Mouse (Mus musculus): ENCODE results near the gene Mbnl1.

Gene Mbnl1

DNA sequence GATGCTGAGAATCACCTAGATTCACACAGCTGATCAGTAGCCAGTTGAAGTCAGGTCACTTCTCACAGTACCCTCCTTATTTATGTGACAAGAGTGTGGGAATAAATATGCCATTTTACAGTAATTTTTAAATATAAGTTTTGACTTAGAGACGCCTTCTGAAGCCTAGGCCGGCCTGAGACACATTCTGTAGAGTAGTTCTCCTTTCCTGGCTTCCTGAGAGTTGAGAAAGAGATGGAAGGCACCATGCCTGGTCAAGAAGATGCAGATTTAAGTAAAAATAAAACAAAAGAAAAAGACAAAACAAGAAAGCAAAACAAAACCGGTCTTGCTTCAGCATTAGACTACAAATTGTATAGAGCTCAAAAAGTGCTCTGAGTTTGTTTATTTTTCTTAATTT lies 38.6 kb downstream of the Mbnl1 start:
- in situ Hi-C loops (cut with MboI; ENCODE audit: low pct_unique_long_range_greater_than_20kb in 1 of 2, low sequenced_read_pairs in 2 of 2, unreplicated experiment in 1 of 2) = no loop called here

DNA sequence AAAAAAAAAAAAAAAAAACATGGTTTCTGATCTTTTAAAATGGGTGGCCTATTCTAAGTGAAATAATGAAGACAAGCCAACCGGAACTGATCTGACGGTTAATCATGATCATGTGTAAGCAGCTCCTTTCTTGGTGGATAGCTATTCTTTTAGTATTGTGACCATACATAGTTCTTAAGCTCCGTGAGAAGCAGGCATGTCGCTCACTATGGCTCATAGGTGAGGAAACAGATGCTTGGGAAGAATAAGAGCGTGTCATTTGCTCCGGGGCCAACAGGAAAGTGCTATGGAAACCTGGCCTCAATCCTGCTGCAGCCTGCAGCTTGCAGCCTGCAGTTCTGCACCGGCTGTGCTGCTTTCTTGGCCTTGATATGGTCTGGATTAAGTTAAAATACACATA lies 40.7 kb downstream of the Mbnl1 start:
- in situ Hi-C loops (cut with MboI; ENCODE audit: low pct_unique_long_range_greater_than_20kb in 1 of 2, low sequenced_read_pairs in 2 of 2, unreplicated experiment in 1 of 2) = no loop called here

- in situ Hi-C loops (cut with MboI; ENCODE audit: low pct_unique_long_range_greater_than_20kb in 1 of 2, low sequenced_read_pairs in 2 of 2, unreplicated experiment in 1 of 2) = no loop called here
Observed at GRCm38 (mm10) chr3:60513746-60514145, 41.1 kb downstream of the Mbnl1 start.

- in situ Hi-C loops (cut with MboI; ENCODE audit: low pct_unique_long_range_greater_than_20kb in 1 of 2, low sequenced_read_pairs in 2 of 2, unreplicated experiment in 1 of 2) = no loop called here
Observed at GRCm38 (mm10) chr3:60515430-60515829, 42.8 kb downstream of the Mbnl1 start.

DNA sequence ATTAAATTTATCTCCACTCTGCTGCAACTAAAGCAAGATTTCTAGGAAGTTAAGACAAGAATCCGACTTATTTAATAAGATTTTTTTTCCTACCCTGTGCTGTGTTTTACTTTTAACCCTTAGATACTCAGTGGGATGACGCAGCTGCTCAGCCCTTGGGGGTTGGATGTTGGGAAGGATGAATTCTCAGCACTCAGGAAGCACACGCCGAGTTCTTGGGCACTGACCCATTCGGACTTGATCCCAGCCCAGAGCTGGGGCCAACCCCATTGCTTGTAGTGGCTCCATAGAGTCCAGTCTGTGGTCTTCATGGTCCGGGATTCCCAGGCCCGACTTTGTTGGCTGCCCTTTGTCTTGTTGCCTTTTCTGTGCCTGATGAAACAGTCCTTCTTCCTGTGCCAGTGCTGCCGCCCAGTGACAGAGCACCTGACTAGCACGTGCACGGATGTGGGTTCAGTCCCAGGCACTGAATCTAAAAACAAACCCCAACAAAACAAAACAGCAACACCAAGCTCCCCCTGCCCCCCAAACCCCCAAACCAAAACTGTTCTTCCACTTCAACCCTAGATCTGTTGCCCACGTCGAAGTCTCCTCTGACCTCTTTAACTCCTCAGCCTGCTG lies 43.5 kb downstream of the Mbnl1 start:
- in situ Hi-C loops (cut with MboI; ENCODE audit: low pct_unique_long_range_greater_than_20kb in 1 of 2, low sequenced_read_pairs in 2 of 2, unreplicated experiment in 1 of 2) = no loop called here

DNA sequence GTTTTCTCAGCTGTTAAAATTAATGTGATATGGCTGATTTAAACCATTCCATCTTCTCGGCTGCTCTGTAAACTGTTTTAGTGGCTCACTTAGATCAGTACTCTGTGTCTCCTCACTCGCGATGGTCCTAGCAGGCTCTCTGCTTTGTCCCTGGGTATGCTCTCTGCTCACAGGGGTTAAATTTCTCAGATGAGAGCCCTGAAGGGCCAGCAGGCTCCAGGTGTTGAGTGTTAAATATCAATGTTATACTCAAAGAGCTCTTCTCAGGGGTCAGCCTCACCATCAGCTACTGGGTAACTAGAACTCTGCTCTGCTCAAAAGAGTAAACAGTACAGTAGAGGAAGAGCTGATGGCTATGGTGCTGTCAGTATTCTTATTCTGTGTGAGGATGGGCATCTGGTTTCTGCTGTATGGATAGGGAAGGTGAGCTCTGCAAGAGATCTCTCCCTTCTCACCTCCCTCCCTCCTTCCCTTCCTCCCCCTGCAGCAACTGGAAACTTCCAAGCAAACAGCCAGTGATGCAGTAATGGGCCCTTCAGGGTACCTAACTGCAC lies 44.7 kb downstream of the Mbnl1 start:
- in situ Hi-C loops (cut with MboI; ENCODE audit: low pct_unique_long_range_greater_than_20kb in 1 of 2, low sequenced_read_pairs in 2 of 2, unreplicated experiment in 1 of 2) = no loop called here

GRCm38 (mm10) chr3:60519337-60519736 lies 46.7 kb downstream of the Mbnl1 start:
- in situ Hi-C loops (cut with MboI; ENCODE audit: low pct_unique_long_range_greater_than_20kb in 1 of 2, low sequenced_read_pairs in 2 of 2, unreplicated experiment in 1 of 2) = no loop called here

- in situ Hi-C loops (cut with MboI; ENCODE audit: low pct_unique_long_range_greater_than_20kb in 1 of 2, low sequenced_read_pairs in 2 of 2, unreplicated experiment in 1 of 2) = no loop called here
Observed at GRCm38 (mm10) chr3:60524127-60524526, 51.5 kb downstream of the Mbnl1 start.

GRCm38 (mm10) chr3:60531286-60531685 lies 58.7 kb downstream of the Mbnl1 start:
- in situ Hi-C loops (cut with MboI; ENCODE audit: low pct_unique_long_range_greater_than_20kb in 1 of 2, low sequenced_read_pairs in 2 of 2, unreplicated experiment in 1 of 2) = no loop called here

DNA sequence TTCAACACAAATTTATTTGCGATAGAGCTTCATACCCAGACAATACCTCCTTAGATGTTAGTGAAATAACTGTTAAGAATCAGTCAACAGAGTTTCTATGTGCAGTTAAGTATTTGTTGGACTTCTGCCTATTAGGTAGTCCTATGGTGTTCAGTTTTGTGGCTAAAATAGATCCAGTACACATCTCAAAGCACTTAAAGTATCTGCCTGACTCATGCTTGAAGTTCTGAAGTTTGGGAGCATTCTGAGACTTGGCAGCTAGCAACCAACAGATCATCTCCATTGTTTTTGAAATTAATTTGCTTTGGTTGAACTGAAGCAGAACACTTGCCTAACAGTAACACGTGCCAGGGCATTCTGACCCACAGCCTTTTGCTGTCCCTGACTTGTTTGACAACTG lies 59.2 kb downstream of the Mbnl1 start:
- in situ Hi-C loops (cut with MboI; ENCODE audit: low pct_unique_long_range_greater_than_20kb in 1 of 2, low sequenced_read_pairs in 2 of 2, unreplicated experiment in 1 of 2) = no loop called here

GRCm38 (mm10) chr3:60535224-60535623 lies 62.6 kb downstream of the Mbnl1 start:
- in situ Hi-C loops (cut with MboI; ENCODE audit: low pct_unique_long_range_greater_than_20kb in 1 of 2, low sequenced_read_pairs in 2 of 2, unreplicated experiment in 1 of 2) = no loop called here

DNA sequence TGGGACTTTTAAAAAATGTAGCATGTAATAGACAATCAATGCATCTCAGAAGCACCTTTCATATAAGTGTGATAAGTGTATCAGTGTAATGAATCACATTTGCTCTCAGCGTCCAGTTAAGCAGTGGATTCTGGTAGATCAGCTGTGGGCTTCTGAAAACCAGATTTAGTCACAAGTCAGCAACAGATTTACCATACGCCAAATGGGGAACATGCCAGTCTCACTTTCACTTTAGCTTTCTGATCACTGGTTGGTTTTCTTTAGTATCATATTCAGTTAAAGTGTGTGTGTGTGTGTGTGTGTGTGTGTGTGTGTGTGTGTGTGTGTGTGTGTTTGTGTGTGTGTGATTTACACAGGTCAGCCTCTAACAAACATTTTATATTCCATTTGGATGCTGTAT lies 64.4 kb downstream of the Mbnl1 start:
- in situ Hi-C loops (cut with MboI; ENCODE audit: low pct_unique_long_range_greater_than_20kb in 1 of 2, low sequenced_read_pairs in 2 of 2, unreplicated experiment in 1 of 2) = no loop called here

- in situ Hi-C loops (cut with MboI; ENCODE audit: low pct_unique_long_range_greater_than_20kb in 1 of 2, low sequenced_read_pairs in 2 of 2, unreplicated experiment in 1 of 2) = no loop called here
Observed at GRCm38 (mm10) chr3:60538214-60538971, 65.8 kb downstream of the Mbnl1 start.

DNA sequence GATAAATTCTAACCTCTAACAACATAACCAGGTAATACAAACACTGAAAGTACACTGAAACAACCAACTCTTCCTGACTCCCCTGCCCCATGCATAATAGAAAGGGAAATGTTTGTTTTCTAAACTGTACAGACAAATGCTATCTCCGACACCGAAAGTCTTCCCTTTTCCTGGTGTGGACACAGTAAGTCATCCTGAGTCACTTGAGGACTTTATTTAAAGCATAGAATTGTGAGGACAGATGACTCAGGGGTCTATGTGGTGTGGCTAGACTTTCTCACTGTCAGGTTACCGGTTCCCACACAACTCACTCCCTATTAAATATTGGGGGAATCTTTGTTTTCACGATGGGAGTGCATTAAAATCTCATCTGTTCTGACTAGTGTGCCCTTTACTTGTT lies 68.5 kb downstream of the Mbnl1 start:
- in situ Hi-C loops (cut with MboI; ENCODE audit: low pct_unique_long_range_greater_than_20kb in 1 of 2, low sequenced_read_pairs in 2 of 2, unreplicated experiment in 1 of 2) = no loop called here

DNA sequence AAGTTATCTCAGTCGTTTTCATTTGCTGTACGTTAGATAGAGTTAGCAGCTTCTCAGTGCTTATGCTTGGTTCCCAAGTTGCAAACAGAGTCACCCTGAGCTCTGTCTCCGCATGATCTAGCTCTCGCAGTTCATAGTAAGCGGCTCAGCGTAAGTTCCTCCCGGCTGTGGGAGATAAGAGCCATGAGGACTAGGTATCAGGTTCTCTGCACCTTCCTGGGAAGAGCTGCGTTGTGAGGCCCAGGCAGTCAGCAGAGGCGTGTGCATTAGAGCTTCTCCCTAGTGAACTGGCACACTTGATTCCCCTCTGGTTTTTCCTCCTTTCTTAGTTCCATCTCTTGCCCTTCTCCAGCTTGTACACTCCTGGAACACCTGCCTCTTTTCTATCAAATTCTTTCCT lies 73.6 kb downstream of the Mbnl1 start:
- in situ Hi-C loops (cut with MboI; ENCODE audit: low pct_unique_long_range_greater_than_20kb in 1 of 2, low sequenced_read_pairs in 2 of 2, unreplicated experiment in 1 of 2) = no loop called here

GRCm38 (mm10) chr3:60546904-60547303 lies 74.3 kb downstream of the Mbnl1 start:
- in situ Hi-C loops (cut with MboI; ENCODE audit: low pct_unique_long_range_greater_than_20kb in 1 of 2, low sequenced_read_pairs in 2 of 2, unreplicated experiment in 1 of 2) = no loop called here

GRCm38 (mm10) chr3:60550492-60550891 lies 77.9 kb downstream of the Mbnl1 start:
- in situ Hi-C loops (cut with MboI; ENCODE audit: low pct_unique_long_range_greater_than_20kb in 1 of 2, low sequenced_read_pairs in 2 of 2, unreplicated experiment in 1 of 2) = no loop called here

GRCm38 (mm10) chr3:60551650-60552049 lies 79.0 kb downstream of the Mbnl1 start:
- in situ Hi-C loops (cut with MboI; ENCODE audit: low pct_unique_long_range_greater_than_20kb in 1 of 2, low sequenced_read_pairs in 2 of 2, unreplicated experiment in 1 of 2) = no loop called here

GRCm38 (mm10) chr3:60553011-60553410 lies 80.4 kb downstream of the Mbnl1 start:
- in situ Hi-C loops (cut with MboI; ENCODE audit: low pct_unique_long_range_greater_than_20kb in 1 of 2, low sequenced_read_pairs in 2 of 2, unreplicated experiment in 1 of 2) = no loop called here

DNA sequence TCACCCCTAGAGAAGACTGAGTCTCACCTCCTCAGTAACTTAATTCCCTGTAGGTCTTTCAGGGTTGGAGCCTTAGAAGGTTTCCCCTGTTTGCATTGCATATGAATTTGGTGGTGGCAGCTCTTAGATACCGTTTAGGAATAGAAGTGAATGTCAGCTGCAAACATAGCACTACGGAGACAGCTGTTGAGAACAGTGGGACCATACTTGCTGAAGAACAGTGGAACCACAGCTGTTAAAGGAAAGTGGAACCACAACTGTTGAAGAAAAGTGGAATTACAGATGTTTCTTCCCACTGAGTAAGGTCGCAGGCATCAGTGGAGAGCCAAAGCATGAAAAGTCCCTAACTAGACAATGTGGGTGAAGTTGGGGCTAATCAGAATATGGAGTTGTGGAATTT lies 84.0 kb downstream of the Mbnl1 start:
- in situ Hi-C loops (cut with MboI; ENCODE audit: low pct_unique_long_range_greater_than_20kb in 1 of 2, low sequenced_read_pairs in 2 of 2, unreplicated experiment in 1 of 2) = no loop called here

All from mouse embryonic stem cell (cell line).